Mouse (Mus musculus) embryonic facial prominence, embryonic 13.5 days (tissue): ENCODE measurements around the gene Olfr417. TPM values are rescaled to one million over a fixed set of nuclear protein-coding genes. Genes with fewer than 3 reads are reported as not detected.
"Not testable (repeated sequence)": the region's sequence is repeated elsewhere in the genome, so short reads cannot be mapped to it uniquely, and the experiment has no call there.

Experiments
- ATAC-seq: fragments of 200-750 bp; cut with Nextera tagmentation; 2 replicates; pipeline ENCODE4 v1.8.0; 2017; ENCODE audit warnings: low read depth; ENCODE audit not compliant: insufficient number of reproducible peaks, insufficient read depth, low FRiP score, low TSS enrichment
- H3K27ac ChIP-seq: fragments of 300-500 bp; sonication (generic); 2 replicates; pipeline ENCODE4 v1.5.1; 2015; ENCODE audit warnings: moderate library complexity, mild to moderate bottlenecking, inconsistent platforms
- H3K27me3 ChIP-seq: fragments of 300-500 bp; sonication (generic); 2 replicates; pipeline ENCODE4 v1.6.1; 2015; ENCODE audit warnings: mild to moderate bottlenecking, inconsistent platforms
- H3K36me3 ChIP-seq: fragments of 300-500 bp; sonication (generic); 2 replicates; pipeline ENCODE4 v1.6.1; 2015; ENCODE audit warnings: mild to moderate bottlenecking, inconsistent platforms
- H3K4me1 ChIP-seq: fragments of 300-500 bp; sonication (generic); 2 replicates; pipeline ENCODE4 v1.6.1; 2015; ENCODE audit warnings: inconsistent platforms
- H3K4me2 ChIP-seq: fragments of 300-500 bp; sonication (generic); 2 replicates; pipeline ENCODE4 v1.6.1; 2015; ENCODE audit warnings: moderate library complexity, mild to moderate bottlenecking, inconsistent platforms
- H3K4me3 ChIP-seq: fragments of 300-500 bp; sonication (generic); 2 replicates; pipeline ENCODE4 v1.5.1; 2015; ENCODE audit warnings: mild to moderate bottlenecking, inconsistent platforms
- H3K9ac ChIP-seq: fragments of 300-500 bp; sonication (generic); 2 replicates; pipeline ENCODE4 v1.6.1; 2015; ENCODE audit warnings: mild to moderate bottlenecking, inconsistent platforms
- H3K9me3 ChIP-seq: fragments of 300-500 bp; sonication (generic); 2 replicates; pipeline ENCODE4 v1.6.1; 2016; ENCODE audit warnings: inconsistent platforms
- WGBS: fragments of 180-500 bp; shearing (Covaris S2); methylation state at CpG from one replicate; pipeline ENCODE4 v1.1.7; 2015; ENCODE audit warnings: mixed read lengths; 5-methylcytosine and 5-hydroxymethylcytosine counted together
- polyA plus RNA-seq: library from polyadenylated mRNA; unstranded; fragments of >200 nt; fragmentation: Nextera tagmentation; extraction: Ambion mirVana; gene quantifications from 2 replicates; pipeline ENCODE4 v1.2.1, GENCODE M21; 2015

The Olfr417 gene
- polyA plus RNA-seq = not detected in 2 replicates

GRCm38 (mm10) chr1:174364882-174365451, at the start of gene Olfr417:
Gene Olfr417 (plus strand): TSS chr1:174365122.
- Histone ChIP-seq H3K4me1 (no peaks in the 10 kb centered on the region), H3K27ac (no peak within 1 kb of the TSS), H3K9me3 (no peaks in the 10 kb centered on the region), H3K4me2 (no peak within 1 kb of the TSS), H3K36me3 (no peaks in the 10 kb centered on the region), H3K9ac (no peak within 1 kb of the TSS), H3K4me3 (no peak within 1 kb of the TSS), H3K27me3 (no peaks in the 10 kb centered on the region)
- WGBS = 56% methylated on average over 2 of the region's 2 CpGs
- no peak for ATAC-seq

DNA sequence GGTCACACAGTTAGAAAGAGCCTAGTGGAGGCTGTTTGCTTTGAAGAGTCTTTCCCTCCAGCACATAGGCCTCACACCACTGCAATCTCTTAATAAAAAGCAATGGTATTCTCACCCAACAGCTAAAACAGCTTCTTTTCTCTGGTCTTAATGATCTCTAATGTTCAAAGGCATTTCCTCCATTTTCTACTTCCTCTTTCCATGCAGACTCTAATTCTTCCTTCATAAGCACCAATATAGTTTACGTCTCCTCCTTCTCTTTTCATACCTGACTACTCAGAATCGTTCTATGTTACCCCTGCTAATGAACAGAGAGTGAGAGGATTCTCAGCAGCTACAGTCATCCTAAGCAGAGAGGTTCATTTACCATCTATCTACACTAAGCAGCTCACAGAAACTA, 47.6 kb upstream of the Olfr417 start:
- Histone ChIP-seq H3K9ac (no peak overlapping the region), H3K36me3 (no peaks in the 10 kb centered on the region), H3K9me3 (no peaks in the 10 kb centered on the region), H3K4me1 (no peaks in the 10 kb centered on the region), H3K4me3 (no peak overlapping the region), H3K27ac (no peak overlapping the region), H3K27me3 (no peaks in the 10 kb centered on the region), H3K4me2 (no peak overlapping the region)
- WGBS = 80% methylated on average over 2 of the region's 2 CpGs
- ATAC-seq = no peak

DNA sequence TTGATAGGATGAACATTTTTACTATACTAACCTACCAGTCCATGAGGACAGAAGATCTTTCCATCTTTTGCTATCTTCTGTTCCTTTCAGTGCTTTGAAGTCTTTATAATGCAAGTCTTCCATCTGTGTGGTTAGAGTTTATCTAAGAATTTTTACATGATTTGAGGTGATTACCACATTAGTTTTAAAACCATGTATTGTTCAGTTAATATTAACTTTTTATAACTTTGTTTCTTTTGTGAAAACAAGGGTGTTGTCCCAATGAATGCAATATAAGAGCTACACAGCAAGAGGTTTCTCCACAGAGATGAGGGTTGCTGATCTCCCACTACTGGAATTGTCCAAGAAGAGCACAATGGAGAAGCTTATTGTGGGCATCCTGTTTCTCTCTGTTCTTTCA, 34.7 kb upstream of the Olfr417 start, which contains the start of gene Mptx1:
Gene Mptx1 (plus strand): TSS at position 301 of the 400 bp plus-strand sequence.
- ATAC-seq = no peak
- no peaks in the 10 kb centered on the region for H3K4me1 ChIP-seq
- H3K9ac ChIP-seq = no peak within 1 kb of the TSS
- H3K9me3 ChIP-seq = no peaks in the 10 kb centered on the region
- no peaks in the 10 kb centered on the region for H3K36me3 ChIP-seq
- no peak within 1 kb of the TSS for H3K4me2 ChIP-seq
- H3K4me3 ChIP-seq = no peak within 1 kb of the TSS
- H3K27ac ChIP-seq = no peak within 1 kb of the TSS
- no peaks in the 10 kb centered on the region for H3K27me3 ChIP-seq

DNA sequence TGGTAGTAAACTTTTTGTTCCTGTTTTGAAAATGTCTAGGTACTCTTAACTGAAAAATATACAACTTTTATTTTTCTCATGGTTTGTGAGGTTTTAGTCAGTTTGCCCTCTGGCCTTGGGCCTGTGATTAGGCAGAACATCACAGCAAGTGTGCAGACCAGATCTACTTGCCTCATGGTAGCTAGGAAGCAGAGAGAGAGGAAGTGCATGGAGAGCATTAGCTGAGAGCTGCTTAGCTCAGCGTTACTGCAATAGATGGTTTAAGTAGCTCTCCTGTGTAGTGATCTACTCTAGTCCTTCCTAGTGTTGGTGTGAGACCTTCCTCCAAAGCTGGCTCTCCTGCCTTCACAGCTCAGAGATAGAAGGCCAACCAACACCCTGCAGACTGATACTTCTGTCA, 11.3 kb upstream of the Olfr417 start:
- ATAC-seq, H3K4me1 ChIP-seq, H3K4me2 ChIP-seq, H3K27ac ChIP-seq, H3K27me3 ChIP-seq, H3K4me3 ChIP-seq, H3K9me3 ChIP-seq, H3K36me3 ChIP-seq, H3K9ac ChIP-seq: not testable (repeated sequence)
- 78% methylated on average over 1 of the region's 1 CpGs for WGBS

GRCm38 (mm10) chr1:174354640-174355039, 10.3 kb upstream of the Olfr417 start:
- H3K27me3 ChIP-seq = no peaks in the 10 kb centered on the region
- H3K4me3 ChIP-seq = no peak overlapping the region
- no peaks in the 10 kb centered on the region for H3K36me3 ChIP-seq
- no peak for ATAC-seq
- H3K4me2 ChIP-seq = no peak overlapping the region
- no peak overlapping the region for H3K27ac ChIP-seq
- 77% methylated on average over 5 of the region's 5 CpGs for WGBS
- no peaks in the 10 kb centered on the region for H3K4me1 ChIP-seq
- H3K9ac ChIP-seq = no peak overlapping the region
- H3K9me3 ChIP-seq = no peaks in the 10 kb centered on the region

GRCm38 (mm10) chr1:174373799-174374198, 8.9 kb downstream of the Olfr417 start:
- Histone ChIP-seq H3K4me3 (no peak overlapping the region), H3K4me1 (no peaks in the 10 kb centered on the region), H3K27me3 (no peaks in the 10 kb centered on the region), H3K9me3 (no peaks in the 10 kb centered on the region), H3K27ac (no peak overlapping the region), H3K36me3 (no peaks in the 10 kb centered on the region), H3K9ac (no peak overlapping the region), H3K4me2 (no peak overlapping the region)
- 92% methylated on average over 3 of the region's 3 CpGs for WGBS
- ATAC-seq = no peak

DNA sequence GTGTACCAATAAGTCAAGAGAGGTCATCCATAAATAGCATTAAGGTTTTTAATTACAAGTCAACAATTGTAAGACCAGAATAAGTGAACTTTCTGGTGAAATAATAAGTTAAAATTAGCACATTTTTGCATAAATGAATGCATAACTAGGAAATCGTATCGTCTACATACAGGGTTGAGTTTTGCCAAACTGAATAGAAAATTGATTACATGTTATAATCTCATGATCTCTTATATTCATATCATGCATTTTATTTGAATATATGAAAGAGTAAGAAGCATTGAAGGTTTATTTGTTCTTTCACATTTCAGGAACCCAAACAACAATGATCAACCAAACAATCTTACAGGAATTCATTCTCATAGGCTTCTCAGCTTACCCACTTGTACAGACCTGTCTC, 25.8 kb downstream of the Olfr417 start, which contains the start of gene Olfr248:
Gene Olfr248 (plus strand): TSS at position 301 of the 400 bp plus-strand sequence.
- Histone ChIP-seq H3K9ac (no peak within 1 kb of the TSS), H3K4me2 (no peak within 1 kb of the TSS), H3K4me3 (no peak within 1 kb of the TSS), H3K9me3 (no peaks in the 10 kb centered on the region), H3K27ac (no peak within 1 kb of the TSS), H3K36me3 (no peaks in the 10 kb centered on the region), H3K27me3 (no peaks in the 10 kb centered on the region), H3K4me1 (no peaks in the 10 kb centered on the region)
- no peak for ATAC-seq
- 88% methylated on average over 2 of the region's 2 CpGs for WGBS

DNA sequence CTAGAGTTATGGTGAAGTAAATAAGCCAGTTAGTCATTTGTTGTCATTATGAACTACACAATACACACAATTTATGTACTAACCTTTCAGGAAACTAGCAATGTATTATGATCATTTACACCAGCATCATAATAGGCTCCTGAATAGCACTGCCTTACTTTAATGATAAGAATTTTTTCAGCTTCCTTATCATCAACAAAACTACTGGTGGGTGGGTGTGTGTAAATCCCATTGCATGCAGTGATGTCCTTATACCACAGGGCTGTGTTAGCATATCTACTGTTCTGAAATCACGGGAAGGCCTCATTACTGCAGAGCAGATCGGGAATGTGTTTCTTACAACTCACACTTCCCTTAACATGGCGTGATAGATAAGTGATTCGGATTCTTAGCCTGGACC, 58.0 kb downstream of the Olfr417 start:
- Histone ChIP-seq H3K4me2 (no peak overlapping the region), H3K9me3 (no peaks in the 10 kb centered on the region), H3K36me3 (no peaks in the 10 kb centered on the region), H3K27me3 (no peaks in the 10 kb centered on the region), H3K27ac (no peak overlapping the region), H3K9ac (no peak overlapping the region), H3K4me3 (no peak overlapping the region), H3K4me1 (no peaks in the 10 kb centered on the region)
- WGBS = 86% methylated on average over 4 of the region's 4 CpGs
- no peak for ATAC-seq

- no peaks in the 10 kb centered on the region for H3K27me3 ChIP-seq
Measured at GRCm38 (mm10) chr1:174423764-174424163, 58.8 kb downstream of the Olfr417 start, which contains the start of gene Olfr414. Gene Olfr414 (plus strand): TSS chr1:174424064.

More at GRCm38 (mm10) chr1:174423764-174424163, 58.8 kb downstream of the Olfr417 start, which contains the start of gene Olfr414:
- Histone ChIP-seq H3K9me3 (no peaks in the 10 kb centered on the region), H3K36me3 (no peaks in the 10 kb centered on the region), H3K27ac (no peak within 1 kb of the TSS), H3K4me3 (no peak within 1 kb of the TSS), H3K9ac (no peak within 1 kb of the TSS), H3K4me1 (no peaks in the 10 kb centered on the region), H3K4me2 (no peak within 1 kb of the TSS)
- 63% methylated on average over 1 of the region's 1 CpGs for WGBS
- ATAC-seq = no peak

Other genes with a start within 250 kb of the Olfr417 start
- 0.37 and 0.85 TPM in 2 replicates for gene Olfr231, start 244.0 kb upstream of the Olfr417 start, polyA plus RNA-seq
- gene Olfr424, start 233.6 kb upstream of the Olfr417 start, polyA plus RNA-seq = not detected in 2 replicates
- gene Olfr420, start 209.5 kb upstream of the Olfr417 start, polyA plus RNA-seq = not detected in 2 replicates
- gene Spta1, start 192.3 kb upstream of the Olfr417 start, polyA plus RNA-seq = 0.38 and 0.67 TPM in 2 replicates
- gene Olfr419, start 113.1 kb upstream of the Olfr417 start, polyA plus RNA-seq = not detected in 2 replicates
- gene Mptx1, start 34.6 kb upstream of the Olfr417 start, polyA plus RNA-seq = not detected in 2 replicates
- not detected in 2 replicates for gene Olfr248, start 25.9 kb downstream of the Olfr417 start, polyA plus RNA-seq
- gene Olfr414, start 58.9 kb downstream of the Olfr417 start, polyA plus RNA-seq = not detected in 2 replicates
- not detected in 2 replicates for gene Olfr220, start 77.0 kb downstream of the Olfr417 start, polyA plus RNA-seq
- gene Fmn2, start 136.7 kb downstream of the Olfr417 start, polyA plus RNA-seq = 2.8 and 3.2 TPM in 2 replicates